Mouse (Mus musculus): ENCODE measurements around the gene Gas7. TPM values are rescaled to one million over a fixed set of nuclear protein-coding genes. Genes with fewer than 3 reads are reported as not detected.

The Gas7 gene
- polyA plus RNA-seq, 1 experiment from 2014 or later, result 2.7 TPM

GRCm38 (mm10) chr11:67679300-67679699 lies 224.1 kb downstream of the Gas7 start:
- ATAC-seq (ENCODE audit: insufficient number of reproducible peaks, low FRiP score, low TSS enrichment, low read depth), result no peak
- H3K9ac ChIP-seq (ENCODE audit: low read length), result no peak overlapping the region
- H3K4me2 ChIP-seq (ENCODE audit: low read depth, severe bottlenecking), result no peak overlapping the region
- 77% methylated on average over 5 of the region's 5 CpGs for WGBS
- no peaks in the 10 kb centered on the region for H3K9me3 ChIP-seq (ENCODE audit: control insufficient read depth, low read length)
- no peaks in the 10 kb centered on the region for H3K36me3 ChIP-seq (ENCODE audit: control insufficient read depth, insufficient read depth, low read length)
- no peak overlapping the region for H3K4me3 ChIP-seq (ENCODE audit: low read depth, low read length)
- no peaks in the 10 kb centered on the region for H3K4me1 ChIP-seq (ENCODE audit: control insufficient read depth, insufficient read depth, low read length)
- DNase-seq (ENCODE audit: low spot score), result no peak
- H3K27me3 ChIP-seq (ENCODE audit: control insufficient read depth, insufficient read depth, low read length), result no peaks in the 10 kb centered on the region
- no peak overlapping the region for H3K27ac ChIP-seq (replicated peaks; ENCODE audit: low read depth, low read length)

GRCm38 (mm10) chr11:67679930-67680329 lies 224.7 kb downstream of the Gas7 start:
- Histone ChIP-seq H3K4me1 (ENCODE audit: control insufficient read depth, insufficient read depth, low read length) (no peaks in the 10 kb centered on the region), H3K9me3 (ENCODE audit: control insufficient read depth, low read length) (no peaks in the 10 kb centered on the region), H3K9ac (ENCODE audit: low read length) (no peak overlapping the region), H3K27me3 (ENCODE audit: control insufficient read depth, insufficient read depth, low read length) (no peaks in the 10 kb centered on the region), H3K4me2 (ENCODE audit: low read depth, severe bottlenecking) (no peak overlapping the region), H3K4me3 (ENCODE audit: low read depth, low read length) (no peak overlapping the region), H3K27ac (replicated peaks; ENCODE audit: low read depth, low read length) (no peak overlapping the region), H3K36me3 (ENCODE audit: control insufficient read depth, insufficient read depth, low read length) (no peaks in the 10 kb centered on the region)
- 86% methylated on average over 2 of the region's 2 CpGs for WGBS
- no peak for ATAC-seq (ENCODE audit: insufficient number of reproducible peaks, low FRiP score, low TSS enrichment, low read depth)
- DNase-seq (ENCODE audit: low spot score), result no peak

GRCm38 (mm10) chr11:67681871-67682270 lies 226.6 kb downstream of the Gas7 start:
- WGBS, result 77% methylated on average over 3 of the region's 3 CpGs
- no peak for DNase-seq (ENCODE audit: low spot score)
- no peaks in the 10 kb centered on the region for H3K36me3 ChIP-seq (ENCODE audit: control insufficient read depth, insufficient read depth, low read length)
- no peaks in the 10 kb centered on the region for H3K9me3 ChIP-seq (ENCODE audit: control insufficient read depth, low read length)
- H3K9ac ChIP-seq (ENCODE audit: low read length), result no peak overlapping the region
- H3K27ac ChIP-seq (replicated peaks; ENCODE audit: low read depth, low read length), result no peak overlapping the region
- no peaks in the 10 kb centered on the region for H3K4me1 ChIP-seq (ENCODE audit: control insufficient read depth, insufficient read depth, low read length)
- H3K4me2 ChIP-seq (ENCODE audit: low read depth, severe bottlenecking), result no peak overlapping the region
- no peaks in the 10 kb centered on the region for H3K27me3 ChIP-seq (ENCODE audit: control insufficient read depth, insufficient read depth, low read length)
- H3K4me3 ChIP-seq (ENCODE audit: low read depth, low read length), result no peak overlapping the region
- ATAC-seq (ENCODE audit: insufficient number of reproducible peaks, low FRiP score, low TSS enrichment, low read depth), result no peak

GRCm38 (mm10) chr11:67686109-67686508 lies 230.9 kb downstream of the Gas7 start:
- no peak overlapping the region for H3K27ac ChIP-seq (replicated peaks; ENCODE audit: low read depth, low read length)
- no peak overlapping the region for H3K4me2 ChIP-seq (ENCODE audit: low read depth, severe bottlenecking)
- no peak overlapping the region for H3K9ac ChIP-seq (ENCODE audit: low read length)
- H3K9me3 ChIP-seq (ENCODE audit: control insufficient read depth, low read length), result no peaks in the 10 kb centered on the region
- WGBS, result 79% methylated on average over 2 of the region's 2 CpGs
- no peak overlapping the region for H3K4me3 ChIP-seq (ENCODE audit: low read depth, low read length)
- ATAC-seq (ENCODE audit: insufficient number of reproducible peaks, low FRiP score, low TSS enrichment, low read depth) (no peak), DNase-seq (ENCODE audit: low spot score) (no peak)
- H3K27me3 ChIP-seq (ENCODE audit: control insufficient read depth, insufficient read depth, low read length), result no peaks in the 10 kb centered on the region
- no peaks in the 10 kb centered on the region for H3K36me3 ChIP-seq (ENCODE audit: control insufficient read depth, insufficient read depth, low read length)
- H3K4me1 ChIP-seq (ENCODE audit: control insufficient read depth, insufficient read depth, low read length), result no peaks in the 10 kb centered on the region

- H3K4me1 ChIP-seq (ENCODE audit: control insufficient read depth, insufficient read depth, low read length), result no peaks in the 10 kb centered on the region
- no peak within 1 kb of the TSS for H3K27ac ChIP-seq (replicated peaks; ENCODE audit: low read depth, low read length)
- ATAC-seq (ENCODE audit: insufficient number of reproducible peaks, low FRiP score, low TSS enrichment, low read depth) (no peak), DNase-seq (ENCODE audit: low spot score) (no peak)
- no peaks in the 10 kb centered on the region for H3K27me3 ChIP-seq (ENCODE audit: control insufficient read depth, insufficient read depth, low read length)
- no peaks in the 10 kb centered on the region for H3K36me3 ChIP-seq (ENCODE audit: control insufficient read depth, insufficient read depth, low read length)
- H3K9ac ChIP-seq (ENCODE audit: low read length), result no peak within 1 kb of the TSS
- no peaks in the 10 kb centered on the region for H3K9me3 ChIP-seq (ENCODE audit: control insufficient read depth, low read length)
- no peak within 1 kb of the TSS for H3K4me2 ChIP-seq (ENCODE audit: low read depth, severe bottlenecking)
- no peak within 1 kb of the TSS for H3K4me3 ChIP-seq (ENCODE audit: low read depth, low read length)
- WGBS, result 74% methylated on average over 7 of the region's 7 CpGs
Measured at GRCm38 (mm10) chr11:67694703-67695376, 239.6 kb downstream of the Gas7 start, which contains the start of gene Rcvrn. Rcvrn (plus strand) TSS chr11:67695326.

- no peak overlapping the region for H3K4me2 ChIP-seq (ENCODE audit: low read depth, severe bottlenecking)
- DNase-seq (ENCODE audit: low spot score) (no peak), ATAC-seq (ENCODE audit: insufficient number of reproducible peaks, low FRiP score, low TSS enrichment, low read depth) (no peak)
- H3K9me3 ChIP-seq (ENCODE audit: control insufficient read depth, low read length), result no peaks in the 10 kb centered on the region
- H3K36me3 ChIP-seq (ENCODE audit: control insufficient read depth, insufficient read depth, low read length), result no peaks in the 10 kb centered on the region
- no peaks in the 10 kb centered on the region for H3K27me3 ChIP-seq (ENCODE audit: control insufficient read depth, insufficient read depth, low read length)
- H3K27ac ChIP-seq (replicated peaks; ENCODE audit: low read depth, low read length), result no peak overlapping the region
- no peaks in the 10 kb centered on the region for H3K4me1 ChIP-seq (ENCODE audit: control insufficient read depth, insufficient read depth, low read length)
- H3K4me3 ChIP-seq (ENCODE audit: low read depth, low read length), result no peak overlapping the region
- WGBS, result 95% methylated on average over 4 of the region's 4 CpGs
- H3K9ac ChIP-seq (ENCODE audit: low read length), result no peak overlapping the region
Measured at GRCm38 (mm10) chr11:67712976-67713375, 257.7 kb downstream of the Gas7 start.

GRCm38 (mm10) chr11:67715382-67715781 lies 260.1 kb downstream of the Gas7 start:
- no peaks in the 10 kb centered on the region for H3K4me1 ChIP-seq (ENCODE audit: control insufficient read depth, insufficient read depth, low read length)
- ATAC-seq (ENCODE audit: insufficient number of reproducible peaks, low FRiP score, low TSS enrichment, low read depth) (no peak), DNase-seq (ENCODE audit: low spot score) (no peak)
- no peak overlapping the region for H3K4me2 ChIP-seq (ENCODE audit: low read depth, severe bottlenecking)
- no peak overlapping the region for H3K4me3 ChIP-seq (ENCODE audit: low read depth, low read length)
- 84% methylated on average over 4 of the region's 4 CpGs for WGBS
- no peaks in the 10 kb centered on the region for H3K27me3 ChIP-seq (ENCODE audit: control insufficient read depth, insufficient read depth, low read length)
- no peaks in the 10 kb centered on the region for H3K36me3 ChIP-seq (ENCODE audit: control insufficient read depth, insufficient read depth, low read length)
- H3K9ac ChIP-seq (ENCODE audit: low read length), result no peak overlapping the region
- H3K27ac ChIP-seq (replicated peaks; ENCODE audit: low read depth, low read length), result no peak overlapping the region
- no peaks in the 10 kb centered on the region for H3K9me3 ChIP-seq (ENCODE audit: control insufficient read depth, low read length)

- H3K27ac ChIP-seq (replicated peaks; ENCODE audit: low read depth, low read length), result no peak overlapping the region
- ATAC-seq (ENCODE audit: insufficient number of reproducible peaks, low FRiP score, low TSS enrichment, low read depth) (no peak), DNase-seq (ENCODE audit: low spot score) (no peak)
- no peak overlapping the region for H3K4me3 ChIP-seq (ENCODE audit: low read depth, low read length)
- 89% methylated on average over 5 of the region's 5 CpGs for WGBS
- H3K4me2 ChIP-seq (ENCODE audit: low read depth, severe bottlenecking), result no peak overlapping the region
- H3K9ac ChIP-seq (ENCODE audit: low read length), result no peak overlapping the region
- no peaks in the 10 kb centered on the region for H3K27me3 ChIP-seq (ENCODE audit: control insufficient read depth, insufficient read depth, low read length)
- H3K4me1 ChIP-seq (ENCODE audit: control insufficient read depth, insufficient read depth, low read length), result no peaks in the 10 kb centered on the region
- H3K9me3 ChIP-seq (ENCODE audit: control insufficient read depth, low read length), result no peaks in the 10 kb centered on the region
- H3K36me3 ChIP-seq (ENCODE audit: control insufficient read depth, insufficient read depth, low read length), result no peaks in the 10 kb centered on the region
Measured at GRCm38 (mm10) chr11:67721485-67721884, 266.2 kb downstream of the Gas7 start.
